Mouse (Mus musculus): Measurements from ENCODE around the gene Rora.

DNA sequence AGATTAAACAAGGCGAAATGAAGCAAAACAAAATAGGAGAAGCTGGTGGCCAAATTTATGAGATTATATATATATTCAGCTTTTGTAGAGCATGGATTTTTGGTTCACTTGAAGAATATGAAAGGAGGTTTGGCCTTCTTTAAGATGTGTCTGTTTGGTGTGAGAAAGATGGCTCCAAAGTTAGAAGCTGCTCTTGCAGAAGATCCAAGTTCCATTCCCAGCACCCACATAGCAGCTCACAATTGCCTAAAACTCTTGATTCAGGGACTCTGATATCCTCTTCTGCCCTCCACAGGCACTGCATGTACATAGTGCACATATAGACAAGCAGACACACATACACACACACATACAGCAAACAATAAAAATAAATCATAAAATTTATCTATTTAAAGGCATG lies 668.4 kb downstream of the Rora start:
- no peak for TF ChIP-seq CTCF (IDR thresholded peaks at IDR 0.05; ENCODE audit: low read depth)
- TF ChIP-seq EP300 (optimal IDR thresholded peaks at IDR 0.05), result no peak

Data from stomach, postnatal 0 days (tissue).